In genomic region chr5:112791792-112792780, GRCm38 (mm10) we compare ENCODE assay signal across 13 mouse cellular contexts.
DNase-seq lines count a peak whose midpoint lies in the region; ATAC-seq and TF ChIP-seq lines count a peak whose summit lies in the region.
"Had no signal": no experiment of that assay in that cellular context is flagged by ENCODE, and none has a peak within 500 bp of the region (broad histone marks: within the 10 kb centered on the region; RNA-seq: fewer than 3 reads in every experiment).

No protein-coding gene starts in this region.

- no peak for ATAC-seq in kidney, postnatal 0 days (replicated peaks; ENCODE audit: low FRiP score, low read depth)

- no peak overlapping the region for H3K9ac ChIP-seq in kidney, postnatal 0 days (ENCODE audit: low read depth, low read length)
- H3K9ac ChIP-seq: heart, embryonic 15.5 days; limb, embryonic 12.5 days; stomach, embryonic 15.5 days had no signal

- TF ChIP-seq CTCF in kidney, postnatal 0 days (IDR thresholded peaks at IDR 0.05; ENCODE audit: low read depth): peak; percentile 37; the same call in 1 of the 2 replicates
- TF ChIP-seq CTCF in testis, adult 2 months (IDR thresholded peaks at IDR 0.05; ENCODE audit: control insufficient read depth, insufficient read depth, insufficient replicate concordance, low read depth, low read length): no peak

- no peak overlapping the region for H3K27ac ChIP-seq in kidney, postnatal 0 days
- H3K27ac ChIP-seq in testis, adult 2 months (ENCODE audit: control insufficient read depth, insufficient read depth, low read depth, low read length): no peak overlapping the region
- no peak overlapping the region for H3K27ac ChIP-seq in embryonic facial prominence, embryonic 10.5 days (replicated peaks)
- H3K27ac ChIP-seq: limb, embryonic 12.5 days; stomach, embryonic 15.5 days had no signal

- 0 out of 2 replicates have a peak, but pooled peaks have one; percentile 41 for TF ChIP-seq POLR2A in testis, adult 2 months (IDR thresholded peaks at IDR 0.05; ENCODE audit: control insufficient read depth, low read depth, low read length)

- H3K4me2 ChIP-seq in kidney, postnatal 0 days (ENCODE audit: low read length): no peak overlapping the region
- H3K4me2 ChIP-seq: heart, embryonic 15.5 days; limb, embryonic 12.5 days; stomach, embryonic 15.5 days had no signal

- no peak for DNase-seq in kidney, postnatal 0 days (ENCODE audit: low spot score)
- no peak for DNase-seq in kidney, postnatal 25 days
- no peak for DNase-seq in testis, postnatal 10 days (ENCODE audit: low spot score)
- peak; percentile 21 for DNase-seq in embryonic facial prominence, embryonic 10.5 days (ENCODE audit: low spot score)
- no peak for DNase-seq in right cerebral cortex, postnatal 25 days
- DNase-seq in urinary bladder, adult 2 months (ENCODE audit: low spot score): no peak
- DNase-seq: embryo, embryonic 11 days; kidney, adult 8-10 months had no signal

- H3K36me3 ChIP-seq in kidney, postnatal 0 days (ENCODE audit: insufficient read depth, low read length): no peaks in the 10 kb centered on the region
- H3K36me3 ChIP-seq in testis, adult 2 months (ENCODE audit: control insufficient read depth, insufficient read depth, low read length): no peaks in the 10 kb centered on the region
- no peaks in the 10 kb centered on the region for H3K36me3 ChIP-seq in embryonic facial prominence, embryonic 10.5 days (replicated peaks)
- H3K36me3 ChIP-seq: G1E; limb, embryonic 12.5 days; stomach, embryonic 15.5 days had no signal

- H3K4me1 ChIP-seq in kidney, postnatal 0 days (replicated peaks; ENCODE audit: insufficient read depth, low read length): no peaks in the 10 kb centered on the region
- no peaks in the 10 kb centered on the region for H3K4me1 ChIP-seq in testis, adult 2 months (ENCODE audit: control insufficient read depth, insufficient read depth, low read length)
- no peaks in the 10 kb centered on the region for H3K4me1 ChIP-seq in embryonic facial prominence, embryonic 10.5 days
- H3K4me1 ChIP-seq: limb, embryonic 12.5 days; stomach, embryonic 15.5 days had no signal

- H3K27me3 ChIP-seq in kidney, postnatal 0 days (ENCODE audit: insufficient read depth, low read length): no peaks in the 10 kb centered on the region
- no peaks in the 10 kb centered on the region for H3K27me3 ChIP-seq in testis, adult 2 months (ENCODE audit: control insufficient read depth, insufficient read depth, low read length)
- 0 out of 2 replicates have a peak, but pooled peaks cover 4% of the 10 kb centered on the region for H3K27me3 ChIP-seq in embryonic facial prominence, embryonic 10.5 days (replicated peaks; ENCODE audit: low read depth, poor library complexity, severe bottlenecking)
- H3K27me3 ChIP-seq: heart, embryonic 15.5 days; limb, embryonic 12.5 days; stomach, embryonic 15.5 days had no signal

- no peaks in the 10 kb centered on the region for H3K9me3 ChIP-seq in kidney, postnatal 0 days (replicated peaks; ENCODE audit: low read length)
- H3K9me3 ChIP-seq in embryonic facial prominence, embryonic 10.5 days: no peaks in the 10 kb centered on the region
- H3K9me3 ChIP-seq: heart, embryonic 15.5 days; limb, embryonic 12.5 days; stomach, embryonic 15.5 days had no signal

- no peak overlapping the region for H3K4me3 ChIP-seq in kidney, postnatal 0 days (replicated peaks; ENCODE audit: low read depth, low read length)
- H3K4me3 ChIP-seq in testis, adult 2 months (ENCODE audit: control insufficient read depth, low read depth, low read length): peak overlapping the region; percentile 65
- H3K4me3 ChIP-seq in embryonic facial prominence, embryonic 10.5 days: no peak overlapping the region
- H3K4me3 ChIP-seq: heart, embryonic 15.5 days; limb, embryonic 12.5 days; stomach, embryonic 15.5 days had no signal

- WGBS in kidney, postnatal 0 days: 79% methylated on average over 15 of the region's 15 CpGs
- 76% methylated on average over 15 of the region's 15 CpGs for WGBS in embryonic facial prominence, embryonic 10.5 days
